Comparison of ENCODE assay signal across 14 mouse cellular contexts in the genomic region with DNA sequence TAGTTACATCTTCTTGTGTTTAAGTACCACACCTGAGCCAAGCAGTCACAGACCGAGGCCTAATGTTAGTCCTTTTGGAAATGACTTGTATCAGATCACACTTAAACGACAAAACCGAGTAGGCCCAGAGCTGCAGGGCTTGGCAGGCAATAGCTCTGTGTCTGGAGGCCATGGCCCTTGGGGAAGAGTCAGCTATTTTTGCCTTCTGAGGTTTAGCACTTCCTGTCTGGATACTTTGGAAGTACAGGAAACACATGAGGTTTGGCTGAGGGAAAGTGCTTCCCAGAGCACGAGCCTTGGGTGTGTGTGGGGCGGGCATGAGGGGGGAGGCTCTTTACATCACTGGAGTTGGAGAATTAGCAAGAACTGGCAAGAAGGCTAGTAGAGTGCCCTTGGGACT. TPM values are rescaled to one million over a fixed set of nuclear protein-coding genes. Genes with fewer than 3 reads are reported as not detected.
DNase-seq lines count a peak whose midpoint lies in the region; ATAC-seq and TF ChIP-seq lines count a peak whose summit lies in the region.
"Had no signal": no experiment of that assay in that cellular context is flagged by ENCODE, and none has a peak within 500 bp of the region (broad histone marks: within the 10 kb centered on the region; RNA-seq: fewer than 3 reads in every experiment).

No protein-coding gene starts in this region.

- no peak overlapping the region for H3K9ac ChIP-seq in kidney, embryonic 16.5 days (replicated peaks; ENCODE audit: low read length)
- no peak overlapping the region for H3K9ac ChIP-seq in forebrain, postnatal 0 days
- H3K9ac ChIP-seq: neural tube, embryonic 15.5 days had no signal

- H3K4me2 ChIP-seq in kidney, embryonic 16.5 days (replicated peaks; ENCODE audit: low read depth, low read length): no peak overlapping the region
- no peak overlapping the region for H3K4me2 ChIP-seq in forebrain, postnatal 0 days (ENCODE audit: low read depth)
- H3K4me2 ChIP-seq: midbrain, embryonic 11.5 days; neural tube, embryonic 15.5 days had no signal

- 49% methylated on average over 5 of the region's 5 CpGs for WGBS in kidney, embryonic 16.5 days
- WGBS in forebrain, postnatal 0 days: 77% methylated on average over 5 of the region's 5 CpGs
- WGBS in cerebellum, adult 2 months: 72% methylated on average over 5 of the region's 5 CpGs

- no peaks in the 10 kb centered on the region for H3K36me3 ChIP-seq in kidney, embryonic 16.5 days (ENCODE audit: insufficient read depth, low read length)
- no peaks in the 10 kb centered on the region for H3K36me3 ChIP-seq in forebrain, postnatal 0 days (ENCODE audit: insufficient read depth)
- H3K36me3 ChIP-seq: forebrain, embryonic 10.5 days; neural tube, embryonic 15.5 days had no signal

- H3K4me3 ChIP-seq in kidney, embryonic 16.5 days (ENCODE audit: low read length): no peak overlapping the region
- no peak overlapping the region for H3K4me3 ChIP-seq in forebrain, postnatal 0 days (ENCODE audit: low read depth, low read length)
- H3K4me3 ChIP-seq in cerebellum, adult 2 months (replicated peaks; ENCODE audit: insufficient read depth, low read depth, low read length): no peak overlapping the region
- H3K4me3 ChIP-seq: forebrain, embryonic 10.5 days; neural tube, embryonic 15.5 days had no signal

- H3K27me3 ChIP-seq in kidney, embryonic 16.5 days (ENCODE audit: insufficient read depth, low read length): no peaks in the 10 kb centered on the region
- no peaks in the 10 kb centered on the region for H3K27me3 ChIP-seq in forebrain, postnatal 0 days (ENCODE audit: insufficient read depth, low read length)
- no peaks in the 10 kb centered on the region for H3K27me3 ChIP-seq in cerebellum, adult 2 months (ENCODE audit: control insufficient read depth, insufficient read depth, low read length)
- H3K27me3 ChIP-seq: neural tube, embryonic 15.5 days had no signal

- H3K9me3 ChIP-seq in kidney, embryonic 16.5 days (ENCODE audit: low read length): no peaks in the 10 kb centered on the region
- no peaks in the 10 kb centered on the region for H3K9me3 ChIP-seq in forebrain, postnatal 0 days (ENCODE audit: low read length)
- H3K9me3 ChIP-seq: forebrain, embryonic 10.5 days; neural tube, embryonic 15.5 days had no signal

- TF ChIP-seq CTCF in forebrain, postnatal 0 days (IDR thresholded peaks at IDR 0.05; ENCODE audit: low read depth): no peak
- no peak for TF ChIP-seq CTCF in cerebellum, adult 2 months (IDR thresholded peaks at IDR 0.05; ENCODE audit: borderline replicate concordance, insufficient read depth, low read depth, low read length)

- intact Hi-C loops in heart, postnatal 25 days (cut with DNase I): loop anchor here (2.0 kb wide), 1 partner anchor 14 kb away; a partner anchor contains a TSS

- peak; percentile 98 for DNase-seq in heart, adult 11 months
- DNase-seq in heart, postnatal 25 days (ENCODE audit: low spot score): no peak
- peak; percentile 57 for DNase-seq in NIH3T3 (ENCODE audit: low read depth)
- DNase-seq in heart, adult 8-10 months (ENCODE audit: low spot score): peak; percentile 73
- no peak for DNase-seq in forebrain, postnatal 0 days
- DNase-seq in cerebellum, adult 2 months: no peak
- no peak for DNase-seq in testis, postnatal 14 days (ENCODE audit: low spot score)
- DNase-seq: cerebellum, adult 9-10 months; left cerebral cortex, postnatal 4 days; thymus, adult 18-20 months had no signal

- peaks cover 7% of the 10 kb centered on the region for H3K4me1 ChIP-seq in kidney, embryonic 16.5 days (ENCODE audit: insufficient read depth, low read length)
- no peaks in the 10 kb centered on the region for H3K4me1 ChIP-seq in forebrain, postnatal 0 days (ENCODE audit: insufficient read depth)
- no peaks in the 10 kb centered on the region for H3K4me1 ChIP-seq in cerebellum, adult 2 months (ENCODE audit: control insufficient read depth, insufficient read depth, low read length)

- H3K27ac ChIP-seq in kidney, embryonic 16.5 days (ENCODE audit: low read length): peak overlapping the region; percentile 64; the same call in 1 of the 2 replicates
- H3K27ac ChIP-seq in forebrain, postnatal 0 days (ENCODE audit: low read depth, low read length): no peak overlapping the region
- no peak overlapping the region for H3K27ac ChIP-seq in cerebellum, adult 2 months (ENCODE audit: insufficient read depth, low read length)
- H3K27ac ChIP-seq: forebrain, embryonic 10.5 days; neural tube, embryonic 15.5 days had no signal

- no peak for TF ChIP-seq POLR2A in cerebellum, adult 2 months (IDR thresholded peaks at IDR 0.05; ENCODE audit: borderline replicate concordance, insufficient read depth, low read length)

- 0 out of 2 replicates have a peak, but pooled peaks have one; percentile 57 for ATAC-seq in kidney, embryonic 16.5 days (ENCODE audit: low FRiP score, low TSS enrichment)
- no peak for ATAC-seq in forebrain, postnatal 0 days

RNA-seq across cellular contexts. Expression of a gene that starts 13.7 kb away (rescaled TPM):
- 1 to 10 TPM; 3.6 to 4.6 TPM for total RNA-seq in heart, postnatal 25 days (2021)
- total RNA-seq in heart, adult 8-10 months (2022): 1 to 10 TPM; 4.0 to 5.7 (median 5.2) TPM
- 8.7 and 8.8 TPM in 2 replicates for polyA plus RNA-seq in kidney, embryonic 16.5 days (2015; fragmentation: Nextera tagmentation; extraction: Ambion mirVana)
- total RNA-seq in forebrain, postnatal 0 days (2014; rRNA removed): 9.3 and 11.0 TPM in 2 replicates
- 5.1 and 6.1 TPM in 2 replicates for polyA plus RNA-seq in forebrain, postnatal 0 days (2015; fragmentation: Nextera tagmentation; extraction: Ambion mirVana)
- polyA plus RNA-seq in cerebellum, adult 2 months (2012; rRNA removed): 5.4 and 5.5 TPM in 2 replicates

RNA-seq across cellular contexts. Expression of a gene that starts 14.7 kb away (rescaled TPM):
- total RNA-seq in heart, postnatal 25 days (2021): 10 to 100 TPM; 21.8 to 22.0 TPM
- 10 to 100 TPM; 15.1 to 20.3 (median 19.2) TPM for total RNA-seq in heart, adult 8-10 months (2022)
- 29.5 and 31.3 TPM in 2 replicates for polyA plus RNA-seq in kidney, embryonic 16.5 days (2015; fragmentation: Nextera tagmentation; extraction: Ambion mirVana)
- 9.6 and 13.3 TPM in 2 replicates for total RNA-seq in forebrain, postnatal 0 days (2014; rRNA removed)
- polyA plus RNA-seq in forebrain, postnatal 0 days (2015; fragmentation: Nextera tagmentation; extraction: Ambion mirVana): 8.2 and 9.3 TPM in 2 replicates
- 10.8 and 13.2 TPM in 2 replicates for polyA plus RNA-seq in cerebellum, adult 2 months (2012; rRNA removed)

Comparison
In these comparisons a context has a peak if more than half of its experiments do, and no peak if none do; other contexts are left out.
1. DNase-seq: peak in heart, adult 11 months (single experiment), NIH3T3 (single experiment) and heart, adult 8-10 months (single experiment); none in heart, postnatal 25 days (single experiment), forebrain, postnatal 0 days (single experiment), cerebellum, adult 2 months (0 of 2) and testis, postnatal 14 days (single experiment).